Mouse (Mus musculus) frontal cortex, adult 2 months (tissue): ENCODE results near the gene Tmem56. TPM values are rescaled to one million over a fixed set of nuclear protein-coding genes. Genes with fewer than 3 reads are reported as not detected.

Experiments used
- DNase-seq, 2 experiments: peaks; one replicate each; pipeline ENCODE4 v3.0.0; 2022; ENCODE audit warnings: low spot score in 1 of 2; ENCODE audit errors: extremely low spot score in 1 of 2
- polyA plus RNA-seq: library from polyadenylated mRNA; depleted of rRNA; stranded (reverse); fragments of >200 nt; gene quantifications from 2 replicates; pipeline ENCODE4 v1.2.3, GENCODE M21; 2012; rRNA removed

The Tmem56 gene
- 16.7 and 16.9 TPM in 2 replicates for polyA plus RNA-seq

DNA sequence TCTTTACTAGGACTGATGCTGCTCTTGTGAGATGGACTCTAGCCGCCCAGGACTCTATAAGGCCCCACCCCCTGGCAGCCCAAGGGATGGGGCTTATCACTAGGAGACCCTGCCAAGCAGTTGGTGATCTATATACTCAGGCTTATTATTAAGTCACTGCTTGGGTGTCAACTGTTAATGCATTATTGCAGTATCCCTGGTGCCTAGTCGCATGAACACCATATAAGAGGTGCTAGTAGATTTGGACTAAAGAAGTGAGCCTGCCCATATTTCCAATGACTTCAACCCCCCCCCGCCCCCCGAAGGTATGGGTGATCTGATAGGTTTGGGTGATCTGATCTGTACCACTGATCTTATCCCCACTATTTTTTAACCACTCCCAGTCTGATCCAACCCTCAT is at the start of gene Tmem56:
Gene Tmem56 (minus strand): TSS at position 101 of the 400 bp plus-strand sequence.
- DNase-seq, result no peak

DNA sequence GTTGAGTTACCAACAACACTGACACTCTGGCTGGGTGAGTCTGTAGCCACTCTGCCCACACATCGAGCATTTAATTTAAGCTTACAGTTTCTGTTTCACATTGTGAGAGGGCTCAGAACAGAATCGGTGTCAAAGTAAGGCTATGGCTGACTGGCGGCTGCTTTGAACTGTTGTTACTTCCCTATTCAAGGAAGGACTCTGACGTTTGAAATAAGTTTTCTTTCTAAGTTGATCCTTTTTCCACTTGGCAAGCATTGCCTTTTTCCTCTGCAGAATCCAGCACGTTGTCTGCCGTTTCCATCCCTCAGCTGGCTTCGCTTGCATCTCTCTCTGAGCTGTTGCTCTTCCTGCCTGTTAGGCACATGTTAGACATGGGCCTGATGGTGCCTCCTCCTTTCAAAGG is 47.3 kb upstream of the Tmem56 start:
- no peak for DNase-seq

DNA sequence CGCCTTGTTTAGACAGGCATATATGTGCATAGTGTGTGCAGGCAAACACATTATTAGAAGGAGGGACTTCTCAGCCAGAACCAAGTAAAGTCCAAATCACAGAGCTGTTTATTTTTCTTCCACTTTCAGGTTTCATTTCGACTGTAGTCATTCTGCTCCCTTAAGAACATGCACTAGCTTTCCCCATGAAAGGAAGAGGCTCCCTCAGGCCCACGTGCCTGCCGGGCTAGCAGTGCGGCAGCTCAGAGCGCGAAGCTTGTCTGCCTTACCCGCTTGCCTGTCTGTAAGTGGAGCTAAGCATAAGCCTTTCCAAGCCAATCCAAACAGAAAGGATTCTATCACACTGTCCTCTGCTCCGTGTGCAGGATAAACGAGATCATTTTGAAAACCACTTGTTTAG is 46.7 kb upstream of the Tmem56 start:
- DNase-seq, result no peak

DNA sequence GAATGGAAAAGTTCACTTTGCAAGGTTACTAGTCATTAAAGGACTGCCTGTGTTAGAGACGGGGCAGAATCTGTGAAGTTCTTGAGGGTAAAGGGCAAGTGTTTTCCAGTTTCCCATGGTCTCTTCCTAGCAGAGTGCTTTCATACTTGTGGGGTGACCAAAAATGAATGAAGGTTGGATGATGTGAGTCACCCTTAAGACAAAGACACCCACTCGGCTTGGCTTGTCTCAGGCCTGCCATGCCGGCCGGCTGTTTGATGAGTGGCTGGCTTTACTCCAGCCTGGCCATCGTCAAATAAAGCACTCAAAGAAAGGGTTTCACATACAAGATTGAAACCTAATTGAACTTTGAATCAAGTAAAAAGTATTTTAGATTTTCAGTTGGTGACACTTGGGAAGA is 44.5 kb upstream of the Tmem56 start:
- no peak for DNase-seq

DNA sequence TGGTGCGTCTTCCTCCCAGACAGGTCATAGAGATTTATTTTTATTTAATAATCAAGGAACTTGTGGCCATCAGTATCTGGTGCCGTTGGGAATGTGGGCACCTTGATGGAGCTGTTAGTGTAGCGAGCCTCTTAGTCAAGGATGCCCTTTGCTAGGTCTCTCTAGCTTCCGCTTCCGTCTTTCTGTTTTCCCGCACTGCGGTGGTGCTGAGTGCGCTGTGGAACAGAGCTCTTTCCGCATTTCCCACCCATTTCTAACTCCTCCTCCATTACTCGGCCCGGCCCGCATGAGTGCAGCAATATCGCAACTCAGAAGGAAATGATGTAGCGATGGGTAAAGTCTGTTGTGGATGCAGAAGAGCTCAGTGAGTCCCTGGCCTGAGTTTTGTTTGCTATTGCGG is 40.5 kb upstream of the Tmem56 start:
- no peak for DNase-seq

DNA sequence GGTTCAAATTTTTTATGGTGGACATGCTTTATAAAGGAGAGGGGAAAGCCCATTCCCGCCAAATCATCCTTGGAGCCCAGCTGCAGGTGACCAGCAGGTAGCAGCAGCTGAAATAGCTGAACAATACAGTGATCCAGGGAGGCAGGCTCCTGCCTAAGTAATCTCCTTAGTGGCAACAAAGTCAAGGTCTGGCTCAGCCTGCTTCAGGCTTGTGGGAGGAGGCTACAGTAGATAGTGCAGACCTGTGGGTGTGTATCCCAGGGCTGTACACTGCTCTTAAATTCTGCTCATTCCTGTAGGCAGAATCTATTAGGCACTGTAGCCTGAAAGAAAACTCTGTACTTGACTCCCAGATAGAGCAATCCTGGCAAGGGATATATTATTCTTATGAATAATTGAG is 38.0 kb upstream of the Tmem56 start:
- DNase-seq, result no peak

DNA sequence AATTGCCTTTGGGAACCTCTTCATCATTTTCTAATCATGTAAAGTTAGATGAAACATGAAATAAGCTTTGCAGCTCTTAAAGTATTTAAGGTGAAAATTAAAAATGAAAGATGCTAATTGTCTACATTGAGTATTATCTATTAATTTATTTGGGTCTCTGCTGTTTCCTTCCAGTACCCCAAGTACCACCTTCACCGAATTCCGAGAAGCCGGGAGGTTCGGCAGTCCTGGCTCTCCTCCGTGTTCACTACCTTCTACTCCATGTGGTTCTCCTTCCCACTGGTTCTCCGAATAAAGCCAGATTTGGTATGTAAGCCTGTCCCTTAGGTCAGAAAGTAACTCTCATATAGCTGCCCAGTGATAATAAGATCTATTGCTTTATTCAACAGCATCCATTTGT is 37.0 kb upstream of the Tmem56 start:
- no peak for DNase-seq

DNA sequence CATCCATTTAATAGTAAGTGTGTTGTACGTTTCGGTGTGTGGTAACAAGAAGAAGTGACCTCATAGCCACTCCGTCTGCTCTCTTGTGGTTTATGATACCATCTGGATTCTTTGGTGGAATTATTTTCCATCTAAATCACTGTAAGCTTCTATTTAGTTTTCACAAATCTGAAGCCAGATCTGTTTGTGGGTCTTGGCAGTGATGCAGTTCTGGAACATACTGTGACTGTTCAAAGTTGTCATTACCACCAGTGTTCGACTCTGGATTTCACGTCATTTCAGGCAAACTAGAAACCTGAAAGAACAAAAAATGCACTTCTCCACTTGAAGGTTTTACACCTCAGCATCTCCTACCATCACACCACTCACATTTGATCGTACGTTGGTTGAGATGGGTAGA is 32.6 kb upstream of the Tmem56 start:
- DNase-seq, result no peak

DNA sequence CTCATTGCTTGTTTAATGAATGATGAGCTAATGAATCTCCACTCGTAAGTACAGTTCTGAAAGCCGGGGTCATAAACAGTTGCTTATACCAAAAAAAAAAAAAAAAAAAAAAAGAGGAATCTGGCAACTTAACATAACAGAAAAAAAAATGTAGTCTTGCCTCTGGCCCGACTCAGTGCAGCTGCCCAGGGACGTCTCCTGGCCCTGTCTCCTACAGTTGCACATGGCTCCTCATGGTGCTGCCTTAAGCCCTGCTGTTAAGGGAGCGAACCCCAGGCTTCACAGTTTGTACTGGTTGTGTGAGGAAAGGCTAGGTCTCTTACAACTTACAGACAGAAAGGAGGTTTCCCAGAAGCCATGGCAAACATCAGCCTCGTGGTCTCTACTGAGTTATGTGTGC is 31.3 kb upstream of the Tmem56 start:
- no peak for DNase-seq

DNA sequence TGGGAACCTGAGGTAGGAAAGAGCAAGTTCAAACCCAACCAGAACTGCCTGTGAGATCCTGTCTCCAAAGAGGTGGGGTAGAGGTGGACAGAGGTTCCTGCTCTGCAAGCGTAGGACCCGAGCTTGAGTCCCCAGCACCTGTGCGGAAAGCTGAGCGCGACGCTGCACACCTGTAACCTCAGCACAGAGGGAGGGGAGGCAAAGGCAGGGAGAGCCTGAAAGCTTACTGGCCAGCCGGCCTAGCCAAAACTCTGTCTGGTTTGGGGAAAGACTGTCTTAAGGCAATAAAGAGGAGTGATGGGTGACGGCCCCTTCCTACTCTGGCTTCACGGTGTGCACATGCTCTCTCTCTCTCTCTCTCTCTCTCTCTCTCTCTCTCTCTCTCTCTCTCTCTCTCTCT is 30.1 kb upstream of the Tmem56 start:
- DNase-seq, result no peak

DNA sequence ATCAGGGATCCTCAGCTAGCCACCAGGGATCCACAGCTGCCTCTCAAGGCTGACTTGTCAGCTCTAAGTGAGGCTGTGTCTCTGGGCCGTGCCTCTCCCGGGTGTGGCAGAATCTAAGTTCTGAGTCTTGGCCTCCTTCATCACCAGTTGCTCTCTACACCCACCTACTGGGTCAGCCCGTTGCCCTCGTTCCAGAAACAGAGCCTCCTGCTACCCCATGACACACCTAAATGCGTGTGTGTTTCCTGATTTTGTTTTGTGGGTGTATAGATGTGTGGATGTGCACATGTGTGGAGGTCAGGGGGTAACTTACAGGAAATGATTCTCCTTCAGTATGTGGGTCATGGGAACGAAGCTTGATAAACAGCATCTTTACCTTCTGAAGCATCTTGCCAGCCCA is 29.5 kb upstream of the Tmem56 start:
- no peak for DNase-seq

DNA sequence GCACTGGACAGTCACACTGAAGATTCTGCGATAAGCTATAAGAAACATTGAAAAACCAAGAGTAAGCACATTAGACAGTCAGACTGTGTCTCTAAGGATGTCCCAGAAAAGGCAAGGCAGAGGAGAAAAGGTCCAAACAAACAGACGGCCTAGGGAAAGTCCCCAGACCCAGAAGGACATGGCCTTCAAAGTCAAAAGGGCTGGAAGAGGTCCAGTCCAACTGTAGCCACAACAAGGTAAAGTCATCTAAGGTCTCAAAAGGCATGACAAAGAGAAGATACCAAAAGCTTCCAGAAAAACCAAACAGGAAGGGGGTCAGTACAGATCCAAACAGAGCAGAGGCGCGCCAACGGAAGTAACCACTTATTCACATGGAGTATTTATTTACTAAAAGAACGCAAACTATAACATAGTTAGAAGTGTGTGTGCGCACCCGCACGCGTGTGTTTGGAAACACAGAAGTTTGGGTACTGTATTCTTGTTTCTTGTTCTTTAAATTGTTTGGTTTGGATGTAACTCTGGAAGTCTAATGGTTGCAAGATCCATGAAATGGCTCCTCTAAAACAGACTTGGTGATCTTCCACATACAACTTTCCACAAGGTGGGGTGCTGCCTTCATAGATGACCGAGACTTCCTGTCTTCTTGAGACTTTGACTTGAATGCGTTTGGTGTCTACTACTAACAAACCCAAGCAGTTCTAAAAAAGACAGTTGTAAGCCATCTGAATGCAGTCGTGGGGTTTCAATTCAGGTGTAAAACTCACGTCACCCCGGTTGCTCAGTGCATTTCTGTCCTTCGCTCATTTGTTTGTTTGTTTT is 27.2 kb upstream of the Tmem56 start:
- DNase-seq, result no peak

DNA sequence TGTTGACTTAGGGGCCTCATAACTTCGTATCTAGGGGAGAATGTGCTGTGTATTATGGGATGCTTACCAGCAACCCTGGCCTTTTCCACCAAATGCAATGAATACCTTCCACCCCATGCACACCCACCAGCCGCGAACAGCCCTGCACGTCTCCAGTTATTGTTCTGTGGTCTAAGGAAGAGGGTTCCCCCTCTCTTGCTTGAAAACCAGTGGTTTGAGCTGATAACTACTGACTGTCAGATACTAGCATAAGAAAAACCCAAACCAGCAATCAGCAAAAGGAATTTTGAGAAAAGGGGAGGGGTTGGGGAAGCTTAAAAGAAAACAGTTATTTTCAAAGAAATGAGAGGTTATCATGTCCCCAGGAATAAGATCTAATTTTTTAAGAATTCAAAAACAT is 26.5 kb upstream of the Tmem56 start:
- DNase-seq, result no peak

DNA sequence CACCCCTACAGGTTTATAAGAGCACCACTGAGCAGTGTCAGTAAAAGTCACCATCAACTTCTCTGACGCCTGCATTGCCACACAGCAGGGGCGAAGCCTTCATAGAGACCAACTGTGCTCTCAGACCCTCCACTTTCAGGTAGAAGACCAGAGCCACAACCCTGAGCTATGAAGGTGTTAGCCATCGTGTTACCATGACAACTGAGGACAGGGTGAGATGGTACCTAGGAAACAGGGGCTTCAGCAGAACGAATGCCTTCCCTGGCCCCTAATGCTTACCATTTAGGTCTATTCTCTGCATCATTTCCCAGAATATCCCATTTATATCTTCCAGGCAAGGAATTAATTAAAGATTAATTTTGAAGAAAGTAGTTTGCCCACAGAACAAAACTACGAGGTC is 26.0 kb upstream of the Tmem56 start:
- no peak for DNase-seq

DNA sequence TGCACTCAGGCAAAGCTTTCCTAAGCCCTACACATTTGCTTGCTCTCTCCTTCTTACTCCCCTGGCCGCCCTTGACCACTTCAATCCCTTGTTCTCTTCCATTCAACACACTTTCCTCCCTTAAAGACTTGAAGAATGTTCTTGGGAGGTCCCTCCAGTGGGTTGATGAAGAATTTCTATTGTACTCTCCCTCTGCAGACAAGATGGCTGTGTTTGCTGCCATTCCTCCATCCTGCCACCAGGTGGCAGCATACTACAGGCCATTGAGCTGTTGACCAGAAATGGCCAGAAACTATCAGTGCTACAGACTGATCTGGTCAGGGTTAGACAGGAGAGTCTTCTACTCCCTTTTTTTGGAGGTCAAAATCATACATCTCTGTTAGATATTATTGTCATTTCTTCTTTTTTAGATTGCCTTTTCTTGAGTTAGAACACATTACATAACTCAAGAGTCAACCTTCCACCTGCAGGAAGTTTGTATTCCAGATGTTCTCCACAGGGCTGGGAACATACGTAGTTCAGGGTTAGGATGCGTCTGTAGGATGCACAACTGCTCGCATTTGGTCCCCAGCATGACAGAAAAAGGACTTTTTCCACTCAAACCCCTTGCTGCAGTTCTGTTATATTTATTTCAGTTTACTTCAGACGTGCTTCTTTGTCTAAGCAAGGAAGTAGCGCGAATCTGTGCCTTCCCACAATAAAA is 24.8 kb upstream of the Tmem56 start:
- DNase-seq, result peak; percentile 38 to 88

DNA sequence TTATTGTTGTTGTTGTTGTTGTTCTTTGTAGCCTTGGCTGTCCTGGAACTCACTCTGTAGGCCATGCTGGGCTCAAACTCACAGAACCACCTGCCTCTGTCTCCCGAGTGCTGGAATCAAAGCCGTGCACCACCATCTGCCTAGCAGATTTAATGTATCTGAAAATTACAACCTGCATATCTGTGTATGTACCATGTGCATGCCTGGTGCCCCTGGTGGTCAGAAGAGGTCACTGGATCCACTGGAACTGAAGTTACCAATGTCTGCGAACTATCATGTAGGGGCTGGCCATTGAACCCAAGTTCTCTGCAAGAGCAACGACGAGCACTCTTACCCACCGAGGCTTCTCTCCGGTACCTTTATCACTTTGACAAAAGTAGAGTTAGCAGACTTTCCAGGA is 23.7 kb upstream of the Tmem56 start:
- no peak for DNase-seq

DNA sequence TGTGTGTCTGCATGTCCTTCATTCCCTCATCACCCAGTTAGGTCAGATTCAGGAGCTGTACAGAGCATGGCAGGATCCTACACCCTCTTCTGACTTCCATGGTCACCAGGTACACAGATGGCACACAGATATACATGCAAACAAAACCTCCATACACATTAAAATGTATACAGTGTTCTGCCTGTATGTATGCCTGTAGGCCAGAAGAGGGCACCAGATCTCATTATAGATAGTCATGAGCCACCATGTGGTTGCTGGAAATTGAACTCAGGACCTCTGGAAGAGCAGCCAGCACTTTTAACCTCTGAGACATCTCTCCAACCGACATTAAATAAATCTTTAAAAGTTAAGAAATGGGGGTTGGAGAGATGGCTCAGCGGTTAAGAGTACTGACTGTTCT is 11.3 kb upstream of the Tmem56 start:
- no peak for DNase-seq

DNA sequence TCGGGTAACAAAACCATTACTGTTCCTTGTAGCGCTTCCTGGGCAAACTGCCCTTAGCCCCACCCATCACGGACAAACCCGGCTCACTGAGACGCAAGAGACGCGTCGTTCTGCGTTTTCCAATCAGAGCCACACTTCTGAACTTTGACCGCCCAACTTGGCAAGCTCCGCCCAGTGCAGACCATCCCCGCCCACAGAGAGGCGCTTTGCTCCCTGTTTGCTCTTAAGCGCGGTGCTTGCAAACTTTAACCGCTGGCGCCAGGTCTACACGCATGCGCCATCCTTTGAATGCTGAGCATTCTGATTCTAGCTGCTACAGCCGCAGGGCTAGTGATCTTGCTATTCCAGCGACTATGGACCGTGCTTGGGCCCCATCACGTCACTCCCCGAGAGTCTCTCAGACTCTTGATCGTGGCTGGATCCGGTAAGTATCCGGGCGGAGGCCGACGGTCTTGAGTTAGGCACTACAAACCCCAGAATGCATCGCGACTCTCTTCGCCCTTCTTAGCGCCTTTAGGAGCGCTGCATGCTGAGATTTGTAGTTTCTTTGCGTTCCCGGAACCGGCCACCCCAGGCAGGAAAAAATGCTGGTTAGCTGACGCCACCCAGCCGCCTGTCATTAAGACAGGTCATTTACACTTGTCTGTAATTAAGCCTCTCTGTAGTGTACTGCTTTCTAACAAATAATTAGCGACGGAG is 8.8 kb upstream of the Tmem56 start, which contains the start of gene Alg14:
Gene Alg14 (plus strand): TSS at position 214 of the 699 bp plus-strand sequence.
- peak; percentile 98 to 99 for DNase-seq

DNA sequence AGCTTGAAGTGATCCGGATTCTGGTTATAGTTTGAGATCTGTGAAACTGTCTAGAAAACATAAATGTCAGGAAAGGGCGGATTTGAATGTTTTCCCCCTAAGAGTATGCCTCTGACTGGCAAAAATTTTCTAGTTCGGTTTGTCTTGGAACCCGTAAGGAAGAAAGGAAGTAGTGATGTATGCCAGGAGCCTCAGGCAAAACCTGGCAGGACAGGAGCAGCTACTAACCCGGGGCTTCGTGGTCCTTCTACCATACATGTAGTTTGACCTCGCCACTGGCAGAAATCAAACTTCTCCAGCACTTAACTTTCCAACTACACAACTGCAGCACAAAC is 8.3 kb upstream of the Tmem56 start:
- no peak for DNase-seq

DNA sequence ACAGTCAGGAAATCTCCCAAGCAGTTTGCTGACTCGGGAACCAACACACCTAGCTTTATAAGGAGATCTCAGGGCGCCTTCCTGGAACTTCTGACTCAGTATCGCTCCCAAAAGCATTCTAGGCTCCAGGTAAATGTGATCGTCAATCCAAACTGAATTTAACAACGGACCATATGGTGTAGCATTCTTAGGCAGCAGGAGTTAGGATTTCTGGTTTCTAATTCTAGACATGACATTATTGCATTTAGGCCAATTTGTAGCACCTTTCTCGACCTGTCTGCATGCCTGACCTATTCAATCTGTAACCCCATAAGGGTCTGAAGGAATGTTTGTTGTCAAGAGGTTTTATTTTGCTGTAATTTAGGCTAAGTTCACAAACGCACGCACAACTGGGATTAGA is 7.8 kb upstream of the Tmem56 start:
- no peak for DNase-seq

DNA sequence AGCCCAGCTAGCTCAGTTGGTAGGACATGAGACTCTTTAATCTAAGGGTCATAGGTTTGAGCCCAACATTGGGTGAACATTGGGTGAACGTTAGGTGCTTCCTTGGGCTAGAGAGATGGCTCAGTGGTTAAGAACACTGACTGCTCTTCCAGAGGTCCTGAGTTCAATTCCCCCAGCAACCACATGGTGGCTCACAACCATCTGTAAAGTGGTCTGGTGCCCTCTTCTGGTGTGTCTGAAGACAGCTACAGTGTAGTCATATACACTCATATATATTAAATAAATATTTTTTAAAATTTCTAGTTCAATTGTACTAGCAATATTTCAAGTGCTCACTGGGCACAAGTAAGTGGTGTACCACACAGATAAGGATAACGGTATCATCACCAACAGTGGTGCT is 4.3 kb upstream of the Tmem56 start:
- no peak for DNase-seq

DNA sequence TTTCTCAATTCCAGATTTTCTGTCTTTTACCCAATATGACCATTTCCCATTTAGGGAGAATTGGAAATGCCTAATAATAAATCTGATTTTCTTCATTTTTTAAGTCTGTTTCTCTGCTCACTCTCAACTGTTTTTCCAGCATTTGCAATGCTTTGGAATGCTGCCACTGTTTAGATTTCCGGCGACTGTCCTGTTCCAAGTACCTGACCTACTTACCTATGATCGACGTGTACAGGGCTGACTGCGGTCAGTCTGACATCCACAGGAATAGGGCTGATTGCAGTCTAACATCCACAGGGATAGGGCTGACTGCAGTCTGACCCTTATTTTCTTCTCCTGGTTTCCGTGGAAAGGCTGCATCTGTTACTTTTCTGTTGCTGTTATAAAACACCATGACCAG is 2.3 kb upstream of the Tmem56 start:
- no peak for DNase-seq
